8 mouse cellular contexts compared by ENCODE assay signal in genomic region chr5:25760410-25760832, GRCm38 (mm10). TPM values are rescaled to one million over a fixed set of nuclear protein-coding genes. Genes with fewer than 3 reads are reported as not detected.
DNase-seq lines count a peak whose midpoint lies in the region; ATAC-seq and TF ChIP-seq lines count a peak whose summit lies in the region.

No protein-coding gene starts in this region.

- H3K9me3 ChIP-seq in kidney, postnatal 0 days (replicated peaks; ENCODE audit: low read length) = no peaks in the 10 kb centered on the region
- no peaks in the 10 kb centered on the region for H3K9me3 ChIP-seq in forebrain, embryonic 15.5 days
- no peaks in the 10 kb centered on the region for H3K9me3 ChIP-seq in limb, embryonic 10.5 days (replicated peaks)
- no peaks in the 10 kb centered on the region for H3K9me3 ChIP-seq in midbrain, embryonic 16.5 days (replicated peaks; ENCODE audit: control insufficient read depth, low read length, poor library complexity, severe bottlenecking)

- H3K27me3 ChIP-seq in kidney, postnatal 0 days (ENCODE audit: insufficient read depth, low read length) = no peaks in the 10 kb centered on the region
- H3K27me3 ChIP-seq in forebrain, embryonic 15.5 days = no peaks in the 10 kb centered on the region
- peaks cover 12% of the 10 kb centered on the region; the same call in 1 of the 2 replicates for H3K27me3 ChIP-seq in limb, embryonic 10.5 days (ENCODE audit: low read depth, poor library complexity, severe bottlenecking)
- no peaks in the 10 kb centered on the region for H3K27me3 ChIP-seq in midbrain, embryonic 16.5 days (ENCODE audit: control insufficient read depth, insufficient read depth, low read depth, low read length)

- H3K4me1 ChIP-seq in kidney, postnatal 0 days (replicated peaks; ENCODE audit: insufficient read depth, low read length) = no peaks in the 10 kb centered on the region; the same call in 1 of the 2 replicates
- H3K4me1 ChIP-seq in bone marrow macrophage, adult 2 months (ENCODE audit: control insufficient read depth, insufficient read depth, low read length) = peaks cover 31% of the 10 kb centered on the region
- H3K4me1 ChIP-seq in forebrain, embryonic 15.5 days = peaks cover 13% of the 10 kb centered on the region; the same call in 1 of the 2 replicates
- peaks cover 9% of the 10 kb centered on the region; the same call in 1 of the 2 replicates for H3K4me1 ChIP-seq in limb, embryonic 10.5 days
- peaks cover 5% of the 10 kb centered on the region for H3K4me1 ChIP-seq in midbrain, embryonic 16.5 days (ENCODE audit: control insufficient read depth, insufficient read depth, low read length)

- H3K9ac ChIP-seq in kidney, postnatal 0 days (ENCODE audit: low read depth, low read length) = no peak overlapping the region
- peak overlapping the region; percentile 70 for H3K9ac ChIP-seq in forebrain, embryonic 15.5 days (replicated peaks)
- peak overlapping the region; percentile 84 for H3K9ac ChIP-seq in midbrain, embryonic 16.5 days (ENCODE audit: low read depth, low read length)

- no peak overlapping the region for H3K27ac ChIP-seq in kidney, postnatal 0 days
- no peak overlapping the region for H3K27ac ChIP-seq in bone marrow macrophage, adult 2 months (ENCODE audit: insufficient read depth, low read depth, low read length)
- H3K27ac ChIP-seq in forebrain, embryonic 15.5 days (replicated peaks) = no peak overlapping the region
- no peak overlapping the region for H3K27ac ChIP-seq in limb, embryonic 10.5 days
- no peak overlapping the region for H3K27ac ChIP-seq in midbrain, embryonic 16.5 days (ENCODE audit: low read length)

- intact Hi-C loops in gastrocnemius, postnatal 14 days (cut with DNase I; ENCODE audit: low total_unique reads) = no loop called here

- peak overlapping the region; percentile 57 for H3K4me3 ChIP-seq in kidney, postnatal 0 days (replicated peaks; ENCODE audit: low read depth, low read length)
- H3K4me3 ChIP-seq in bone marrow macrophage, adult 2 months (ENCODE audit: insufficient read depth, low read length) = peak overlapping the region; percentile 94
- H3K4me3 ChIP-seq in forebrain, embryonic 15.5 days = peak overlapping the region; percentile 76
- H3K4me3 ChIP-seq in limb, embryonic 10.5 days = peak overlapping the region; percentile 89
- peak overlapping the region; percentile 87 for H3K4me3 ChIP-seq in midbrain, embryonic 16.5 days (ENCODE audit: low read depth, low read length)

- peak; percentile 49; the same call in 1 of the 2 replicates for ATAC-seq in kidney, postnatal 0 days (replicated peaks; ENCODE audit: low FRiP score, low read depth)
- no peak; the same call in 1 of the 2 replicates for ATAC-seq in forebrain, embryonic 15.5 days (replicated peaks)
- no peak; the same call in 1 of the 2 replicates for ATAC-seq in midbrain, embryonic 16.5 days

- peak overlapping the region; percentile 83 for H3K4me2 ChIP-seq in kidney, postnatal 0 days (ENCODE audit: low read length)
- peak overlapping the region; percentile 50 for H3K4me2 ChIP-seq in forebrain, embryonic 15.5 days (replicated peaks)
- H3K4me2 ChIP-seq in midbrain, embryonic 16.5 days (ENCODE audit: low read length) = peak overlapping the region; percentile 74

- no peak for TF ChIP-seq CTCF in kidney, postnatal 0 days (IDR thresholded peaks at IDR 0.05; ENCODE audit: low read depth)
- no peak for TF ChIP-seq CTCF in bone marrow macrophage, adult 2 months (IDR thresholded peaks at IDR 0.05; ENCODE audit: low read depth, low read length)

- no peaks in the 10 kb centered on the region for H3K36me3 ChIP-seq in kidney, postnatal 0 days (ENCODE audit: insufficient read depth, low read length)
- no peaks in the 10 kb centered on the region for H3K36me3 ChIP-seq in forebrain, embryonic 15.5 days
- H3K36me3 ChIP-seq in limb, embryonic 10.5 days = no peaks in the 10 kb centered on the region
- H3K36me3 ChIP-seq in midbrain, embryonic 16.5 days (ENCODE audit: control insufficient read depth, insufficient read depth, low read length) = no peaks in the 10 kb centered on the region

- DNase-seq in kidney, postnatal 0 days (ENCODE audit: low spot score) = no peak
- DNase-seq in kidney, postnatal 25 days = no peak
- peak; percentile 36 for DNase-seq in limb, embryonic 10.5 days (ENCODE audit: low spot score)
- DNase-seq in thymus, postnatal 14 days = peak; percentile 32
- DNase-seq in gastrocnemius, postnatal 14 days = no peak

- no peak for TF ChIP-seq POLR2A in bone marrow macrophage, adult 2 months (IDR thresholded peaks at IDR 0.05; ENCODE audit: borderline replicate concordance, low read depth, low read length)

- 1% methylated on average over 10 of the region's 10 CpGs for whole genome bisulfite sequencing in kidney, postnatal 0 days
- 3% methylated on average over 10 of the region's 10 CpGs for WGBS in forebrain, embryonic 15.5 days
- 3% methylated on average over 10 of the region's 10 CpGs for WGBS in limb, embryonic 10.5 days
- 3% methylated on average over 10 of the region's 10 CpGs for WGBS in midbrain, embryonic 16.5 days

RNA-seq across cellular contexts. Expression of gene Actr3b, which starts 0.6 kb away (rescaled TPM):
- polyA plus RNA-seq in kidney, postnatal 0 days (2015; fragmentation: Nextera tagmentation; extraction: Ambion mirVana) = 5.1 and 5.8 TPM in 2 replicates
- polyA plus RNA-seq in bone marrow macrophage, adult 2 months (2012; ENCODE audit: insufficient read depth, insufficient read length, missing spikeins) = not detected in 2 replicates
- polyA plus RNA-seq in forebrain, embryonic 15.5 days (2015; fragmentation: Nextera tagmentation; extraction: Ambion mirVana) = 48.7 and 49.3 TPM in 2 replicates
- polyA plus RNA-seq in limb, embryonic 10.5 days (2016; fragmentation: Nextera tagmentation; extraction: Ambion mirVana) = 2.8 and 3.4 TPM in 2 replicates
- polyA plus RNA-seq in midbrain, embryonic 16.5 days (2015; fragmentation: Nextera tagmentation; extraction: Ambion mirVana) = 37.9 and 44.5 TPM in 2 replicates
- 1 to 10 TPM; 1.1 to 1.5 TPM for total RNA-seq in gastrocnemius, postnatal 14 days (2021)

RNA-seq across cellular contexts. Expression of gene Xrcc2, which starts 54.8 kb away (rescaled TPM):
- 3.6 and 4.5 TPM in 2 replicates for polyA plus RNA-seq in kidney, postnatal 0 days (2015; fragmentation: Nextera tagmentation; extraction: Ambion mirVana)
- polyA plus RNA-seq in bone marrow macrophage, adult 2 months (2012; ENCODE audit: insufficient read depth, insufficient read length, missing spikeins) = 3.6 and 4.2 TPM in 2 replicates
- 6.6 and 7.7 TPM in 2 replicates for polyA plus RNA-seq in forebrain, embryonic 15.5 days (2015; fragmentation: Nextera tagmentation; extraction: Ambion mirVana)
- polyA plus RNA-seq in limb, embryonic 10.5 days (2016; fragmentation: Nextera tagmentation; extraction: Ambion mirVana) = 19.4 and 19.9 TPM in 2 replicates
- 4.4 and 4.5 TPM in 2 replicates for polyA plus RNA-seq in midbrain, embryonic 16.5 days (2015; fragmentation: Nextera tagmentation; extraction: Ambion mirVana)
- total RNA-seq in gastrocnemius, postnatal 14 days (2021) = 1 to 10 TPM; 1.6 to 1.8 TPM

Comparison
In these comparisons a context has a peak if more than half of its experiments do, and no peak if none do; other contexts are left out.
1. DNase-seq: peak in limb, embryonic 10.5 days (single experiment) and thymus, postnatal 14 days (single experiment); none in kidney, postnatal 0 days (single experiment), kidney, postnatal 25 days (0 of 2) and gastrocnemius, postnatal 14 days (single experiment).
2. Peak in every context shown above with its lines, with median percentiles within 50 percentile points of each other: H3K4me2 ChIP-seq and H3K4me3 ChIP-seq.